Mouse (Mus musculus) lung, postnatal 0 days (tissue): ENCODE data around the gene Fhad1.

Source experiments
- CTCF ChIP-seq: IDR thresholded peaks from 2 replicates; pipeline ENCODE4 v1.5.1; 2016; ENCODE audit warnings: antibody characterized with exemption, mild to moderate bottlenecking
- EP300 ChIP-seq: IDR thresholded peaks from 2 replicates; pipeline ENCODE4 v1.6.1; 2016; ENCODE audit warnings: antibody characterized with exemption, mild to moderate bottlenecking, control low read depth

DNA sequence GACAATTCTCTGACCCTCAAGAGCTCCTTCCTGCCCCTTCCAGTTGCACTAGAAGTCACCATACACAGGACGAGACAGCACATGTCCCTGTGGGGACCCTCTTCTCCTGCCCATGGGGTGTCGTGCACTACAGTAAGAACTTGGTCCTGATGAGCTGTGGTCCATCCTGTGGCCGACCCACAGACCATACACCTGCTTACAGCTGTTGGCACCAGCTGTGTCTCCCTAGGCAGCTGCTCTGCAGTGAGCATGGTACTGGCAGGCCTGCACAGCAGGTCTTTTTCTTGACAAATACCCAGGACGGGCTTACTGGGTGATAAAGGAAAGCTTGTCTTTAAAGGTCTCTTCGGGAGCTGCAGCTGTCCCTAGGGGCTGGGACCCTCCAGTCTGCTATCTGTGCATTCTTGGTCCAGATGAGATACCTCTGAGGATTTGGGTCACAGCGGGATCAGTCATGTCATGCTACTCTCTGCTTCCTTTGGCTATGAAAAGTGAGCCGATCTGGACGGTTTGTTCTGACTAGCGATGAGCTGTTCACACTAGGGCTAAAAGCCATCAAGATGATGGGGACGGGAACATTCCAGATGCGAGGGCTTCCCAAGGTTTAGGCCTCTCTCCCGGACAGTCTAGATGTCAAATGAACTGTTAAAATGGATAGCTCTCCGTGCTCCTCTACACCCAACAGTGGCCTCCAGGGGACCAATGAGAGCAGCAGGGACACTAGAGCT, 44.4 kb upstream of the Fhad1 start:
- TF ChIP-seq CTCF: no peak
- no peak for TF ChIP-seq EP300
